Comparison of ENCODE assay signal across 15 mouse cellular contexts in genomic region chr16:5359193-5359592, GRCm38 (mm10).
"Had no signal": no experiment of that assay in that cellular context is flagged by ENCODE, and none has a peak within 500 bp of the region (broad histone marks: within the 10 kb centered on the region; RNA-seq: fewer than 3 reads in every experiment).

No protein-coding gene starts in this region.

- H3K36me3 ChIP-seq: liver, embryonic 13.5 days; liver, embryonic 15.5 days; midbrain, embryonic 12.5 days; midbrain, embryonic 15.5 days; neural tube, embryonic 12.5 days had no signal

- DNase-seq: liver, embryonic 13.5 days; lung, adult 18-20 months; lung, embryonic 14.5 days; lung, postnatal 10 days; lung, postnatal 4 days; right cerebral cortex, postnatal 25 days; right cerebral cortex, postnatal 4 days; spleen, adult 18-20 months; thymus, adult 18-20 months; thymus, postnatal 14 days; thymus, postnatal 36 days had no signal

- H3K4me1 ChIP-seq: liver, embryonic 13.5 days; liver, embryonic 15.5 days; midbrain, embryonic 15.5 days; neural tube, embryonic 12.5 days had no signal

- H3K9ac ChIP-seq: liver, embryonic 13.5 days; liver, embryonic 15.5 days; lung, embryonic 14.5 days; midbrain, embryonic 12.5 days; midbrain, embryonic 15.5 days; neural tube, embryonic 12.5 days had no signal

- H3K27ac ChIP-seq: liver, embryonic 13.5 days; liver, embryonic 15.5 days; midbrain, embryonic 12.5 days; midbrain, embryonic 15.5 days; neural tube, embryonic 12.5 days had no signal

- H3K27me3 ChIP-seq: liver, embryonic 13.5 days; liver, embryonic 15.5 days; midbrain, embryonic 12.5 days; midbrain, embryonic 15.5 days; neural tube, embryonic 12.5 days had no signal

- ATAC-seq: midbrain, embryonic 15.5 days had no signal

- H3K9me3 ChIP-seq: liver, embryonic 13.5 days; liver, embryonic 15.5 days; midbrain, embryonic 12.5 days; midbrain, embryonic 15.5 days had no signal

- H3K4me3 ChIP-seq: liver, embryonic 13.5 days; liver, embryonic 15.5 days; midbrain, embryonic 12.5 days; midbrain, embryonic 15.5 days; neural tube, embryonic 12.5 days had no signal

- H3K4me2 ChIP-seq: liver, embryonic 13.5 days; liver, embryonic 15.5 days; lung, embryonic 14.5 days; midbrain, embryonic 12.5 days; midbrain, embryonic 15.5 days; neural tube, embryonic 12.5 days had no signal
